In genomic region chr5:113295791-113296190, GRCm38 (mm10) we compare ENCODE assay signal across 8 mouse cellular contexts. TPM values are rescaled to one million over a fixed set of nuclear protein-coding genes. Genes with fewer than 3 reads are reported as not detected.
DNase-seq lines count a peak whose midpoint lies in the region; ATAC-seq lines count a peak whose summit lies in the region.

No protein-coding gene starts in this region.

- no peak for DNase-seq in frontal cortex, postnatal 36 days (ENCODE audit: low spot score in 2 of 2)
- DNase-seq in MN1 (ENCODE audit: low spot score), result peak; percentile 87
- DNase-seq in kidney, adult 18-20 months, result peak; percentile 67
- no peak for DNase-seq in layer of hippocampus, adult 18-20 months (ENCODE audit: low spot score in 2 of 2)
- DNase-seq in frontal cortex, postnatal 10 days (ENCODE audit: low spot score in 2 of 2), result no peak

- H3K36me3 ChIP-seq in lung, embryonic 15.5 days, result no peaks in the 10 kb centered on the region

- H3K27ac ChIP-seq in lung, embryonic 15.5 days, result peak overlapping the region; percentile 89

- WGBS in lung, embryonic 15.5 days, result 17% methylated on average over 4 of the region's 4 CpGs

- no peak overlapping the region for H3K9ac ChIP-seq in lung, embryonic 15.5 days

- H3K9me3 ChIP-seq in lung, embryonic 15.5 days, result no peaks in the 10 kb centered on the region

- ATAC-seq in frontal cortex, adult (ENCODE audit: low TSS enrichment), result 0 out of 2 replicates have a peak, but pooled peaks have one; percentile 32
- ATAC-seq in lung, embryonic 15.5 days (ENCODE audit: borderline replicate concordance, extremely low read depth, low FRiP score, low TSS enrichment), result peak; percentile 81
- no peak for ATAC-seq in activated CD4-positive, CD25-positive, alpha-beta regulatory T cell, adult 4 months

- no peak overlapping the region for H3K4me2 ChIP-seq in lung, embryonic 15.5 days

- H3K27me3 ChIP-seq in lung, embryonic 15.5 days, result no peaks in the 10 kb centered on the region

- H3K4me1 ChIP-seq in lung, embryonic 15.5 days, result peaks cover 18% of the 10 kb centered on the region

- H3K4me3 ChIP-seq in lung, embryonic 15.5 days, result no peak overlapping the region

RNA-seq across cellular contexts. Expression of gene Sgsm1, which starts 14.8 kb away (rescaled TPM):
- polyA plus RNA-seq in lung, embryonic 15.5 days (2015; fragmentation: Nextera tagmentation; extraction: Ambion mirVana), result 4.8 and 5.4 TPM in 2 replicates
- total RNA-seq in layer of hippocampus, adult 18-20 months (2021), result 10 to 100 TPM; 75.8 to 90.7 TPM
- polyA plus RNA-seq in activated CD4-positive, CD25-positive, alpha-beta regulatory T cell, adult 4 months (2017; shearing (Covaris generic)), result not detected

Comparison
In these comparisons a context has a peak if more than half of its experiments do, and no peak if none do; other contexts are left out.
1. DNase-seq: peak in MN1 (single experiment) and kidney, adult 18-20 months (single experiment); none in frontal cortex, postnatal 36 days (0 of 2), layer of hippocampus, adult 18-20 months (0 of 2) and frontal cortex, postnatal 10 days (0 of 2).